Mouse (Mus musculus) cerebellum, postnatal 14 days (tissue): Measurements from ENCODE around the gene Vmn1r103.
"Not testable (repeated sequence)": the region's sequence is repeated elsewhere in the genome, so short reads cannot be mapped to it uniquely, and the experiment has no call there.

ENCODE experiments used
- DNase-seq, 2 experiments: peaks; one replicate each; pipeline ENCODE4 v3.0.0; 2021; ENCODE audit warnings: mixed read lengths in 2 of 2

Vmn1r103 gene

DNA sequence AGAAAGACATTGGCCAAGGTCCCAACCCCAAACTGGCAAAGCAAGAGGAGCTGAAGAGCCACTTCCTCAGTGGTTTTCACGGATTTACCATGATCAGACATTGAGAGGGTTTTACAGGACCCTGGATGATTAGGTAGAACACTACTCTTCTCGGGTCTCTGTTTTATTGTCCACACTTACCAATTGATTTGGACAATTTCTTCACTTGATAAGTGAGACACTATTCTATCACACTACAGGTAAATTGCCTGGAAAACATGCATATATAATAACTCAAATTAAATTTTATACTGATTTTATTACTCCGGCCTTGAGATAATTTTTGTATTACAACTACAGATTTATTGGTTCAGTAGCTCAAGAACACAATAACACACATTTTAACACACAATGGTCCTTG is at the start of gene Vmn1r103:
Vmn1r103 (minus strand) TSS at position 101 of the 400 bp plus-strand sequence.
- DNase-seq = not testable (repeated sequence)

DNA sequence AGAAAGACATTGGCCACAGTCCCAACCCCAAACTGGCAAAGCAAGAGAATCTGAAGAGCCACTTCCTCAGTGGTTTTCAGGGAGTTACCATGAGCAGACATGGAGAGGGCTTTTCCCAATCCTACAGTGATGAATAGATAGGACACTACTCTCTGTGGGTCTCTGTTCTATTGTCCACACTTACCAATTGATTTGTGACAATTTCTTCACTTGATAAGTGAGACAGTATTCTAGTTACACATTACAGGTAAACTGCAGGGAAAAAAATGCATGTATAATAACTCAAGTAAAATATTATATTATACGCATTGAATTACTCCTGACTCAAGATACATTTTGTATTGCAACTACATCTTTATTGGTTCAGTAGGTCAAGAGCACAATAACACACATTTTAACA is 35.3 kb upstream of the Vmn1r103 start, which contains the start of gene Gm5726:
Gm5726 (minus strand) TSS at position 101 of the 400 bp plus-strand sequence.
- DNase-seq = not testable (repeated sequence)

DNA sequence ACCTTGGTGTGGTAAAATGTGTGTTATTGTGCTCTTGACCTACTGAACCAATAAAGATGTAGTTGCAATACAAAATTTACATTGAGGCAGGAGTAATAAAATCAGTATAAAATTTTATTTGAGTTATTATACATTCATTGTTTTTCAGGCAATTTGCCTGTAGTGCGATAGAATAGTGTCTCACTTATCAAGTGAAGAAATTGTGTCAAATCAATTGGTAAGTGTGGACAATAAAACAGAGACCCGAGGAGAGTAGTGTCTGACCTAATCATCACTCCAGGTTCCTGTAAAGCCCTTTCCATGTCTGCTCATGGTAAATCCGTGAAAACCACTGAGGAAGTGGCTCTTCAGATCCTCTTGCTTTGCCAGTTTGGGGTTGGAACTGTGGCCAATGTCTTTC is 23.2 kb upstream of the Vmn1r103 start, which contains the start of gene Vmn1r104:
Vmn1r104 (plus strand) TSS at position 301 of the 400 bp plus-strand sequence.
- not testable (repeated sequence) for DNase-seq

DNA sequence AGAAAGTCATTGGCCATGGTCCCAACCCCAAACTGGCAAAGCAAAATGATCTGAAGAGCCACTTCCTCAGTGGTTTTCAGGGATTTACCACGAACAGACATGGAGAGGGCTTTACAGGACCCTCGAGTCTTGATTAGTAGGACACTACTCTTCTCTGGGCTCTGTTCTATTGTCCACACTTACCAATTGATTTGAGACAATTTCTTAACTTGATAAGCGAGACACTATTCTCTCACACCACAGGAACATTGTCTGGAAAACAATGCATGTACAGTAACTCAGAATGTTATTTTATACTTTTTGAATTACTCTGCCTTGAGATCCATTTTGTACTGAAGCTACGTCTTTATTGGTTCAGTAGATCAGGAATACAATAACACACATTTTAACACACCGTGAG is 35.5 kb downstream of the Vmn1r103 start, which contains the start of gene Gm10670:
Gm10670 (minus strand) TSS at position 101 of the 400 bp plus-strand sequence.
- DNase-seq = not testable (repeated sequence)
